Mouse (Mus musculus) heart, adult 9 months (tissue): ENCODE measurements around the gene Ephb2.

ENCODE experiments used
- DNase-seq, 2 experiments: peaks; one replicate each; pipeline ENCODE4 v3.0.0; 2022; ENCODE audit warnings: low spot score in 2 of 2

Gene Ephb2

GRCm38 (mm10) chr4:136801463-136801862, 34.3 kb downstream of the Ephb2 start:
- no peak for DNase-seq

- no peak for DNase-seq
Measured at GRCm38 (mm10) chr4:136800366-136800765, 35.4 kb downstream of the Ephb2 start.

- no peak for DNase-seq
Measured at GRCm38 (mm10) chr4:136797677-136798569, 37.9 kb downstream of the Ephb2 start.

- DNase-seq: no peak
Measured at GRCm38 (mm10) chr4:136793320-136793719, 42.5 kb downstream of the Ephb2 start.

GRCm38 (mm10) chr4:136789821-136790220, 46.0 kb downstream of the Ephb2 start:
- DNase-seq: peak; percentile 71 to 77

- DNase-seq: no peak
Measured at GRCm38 (mm10) chr4:136787357-136787756, 48.4 kb downstream of the Ephb2 start.

GRCm38 (mm10) chr4:136786453-136787276, 49.1 kb downstream of the Ephb2 start:
- DNase-seq: no peak

GRCm38 (mm10) chr4:136783552-136784150, 52.1 kb downstream of the Ephb2 start:
- DNase-seq: peak; percentile 17 to 20

- no peak for DNase-seq
Measured at GRCm38 (mm10) chr4:136782579-136782925, 53.2 kb downstream of the Ephb2 start.

- peak; percentile 79 for DNase-seq
Measured at GRCm38 (mm10) chr4:136781868-136782578, 53.8 kb downstream of the Ephb2 start.

GRCm38 (mm10) chr4:136780201-136780895, 55.4 kb downstream of the Ephb2 start:
- peak in 1 of 2 experiments; percentile 8 for DNase-seq

GRCm38 (mm10) chr4:136779156-136779555, 56.6 kb downstream of the Ephb2 start:
- DNase-seq: no peak

GRCm38 (mm10) chr4:136776471-136776892, 59.3 kb downstream of the Ephb2 start:
- DNase-seq: no peak

- DNase-seq: no peak
Measured at GRCm38 (mm10) chr4:136775903-136776302, 59.9 kb downstream of the Ephb2 start.

- no peak for DNase-seq
Measured at GRCm38 (mm10) chr4:136774201-136774600, 61.6 kb downstream of the Ephb2 start.

- DNase-seq: no peak
Measured at GRCm38 (mm10) chr4:136772952-136773584, 62.7 kb downstream of the Ephb2 start.

- DNase-seq: no peak
Measured at GRCm38 (mm10) chr4:136772318-136772717, 63.5 kb downstream of the Ephb2 start.

- DNase-seq: no peak
Measured at GRCm38 (mm10) chr4:136770718-136771117, 65.1 kb downstream of the Ephb2 start.

- no peak for DNase-seq
Measured at GRCm38 (mm10) chr4:136768499-136768898, 67.3 kb downstream of the Ephb2 start.

- DNase-seq: no peak
Measured at GRCm38 (mm10) chr4:136765080-136765479, 70.7 kb downstream of the Ephb2 start.
